Mouse (Mus musculus) lung, embryonic 14.5 days (tissue): Measurements from ENCODE around the gene Disp1. TPM values are rescaled to one million over a fixed set of nuclear protein-coding genes. Genes with fewer than 3 reads are reported as not detected.

Experiments
- ATAC-seq: fragments of 200-750 bp; cut with Nextera tagmentation; 2 replicates; pipeline ENCODE4 v1.8.0; 2017; ENCODE audit warnings: mild to moderate bottlenecking, moderate TSS enrichment, moderate library complexity; ENCODE audit not compliant: insufficient read depth
- DNase-seq: peaks from one replicate; pipeline ENCODE4 v3.0.0-alpha.2; 2015
- H3K27ac ChIP-seq: fragments of 300-500 bp; sonication (generic); 2 replicates; pipeline ENCODE4 v1.5.1; 2014; ENCODE audit warnings: low read depth, mild to moderate bottlenecking, moderate library complexity
- H3K27me3 ChIP-seq: fragments of 300-500 bp; sonication (generic); 2 replicates; pipeline ENCODE4 v1.6.1; 2014; ENCODE audit warnings: low read length, control low read depth; ENCODE audit not compliant: insufficient read depth
- H3K36me3 ChIP-seq: fragments of 300-500 bp; sonication (generic); 2 replicates; pipeline ENCODE4 v1.6.1; 2014; ENCODE audit warnings: control low read depth; ENCODE audit not compliant: insufficient read depth
- H3K4me1 ChIP-seq: fragments of 300-500 bp; sonication (generic); 2 replicates; pipeline ENCODE4 v1.6.1; 2014; ENCODE audit warnings: antibody characterized with exemption, control low read depth; ENCODE audit not compliant: insufficient read depth
- H3K4me2 ChIP-seq: fragments of 300-500 bp; sonication (generic); 2 replicates; pipeline ENCODE4 v1.6.1; 2014; ENCODE audit warnings: mild to moderate bottlenecking
- H3K4me3 ChIP-seq: fragments of 300-500 bp; sonication (generic); 2 replicates; pipeline ENCODE4 v1.5.1; 2014; ENCODE audit warnings: low read depth, low read length
- H3K9ac ChIP-seq: fragments of 300-500 bp; sonication (generic); 2 replicates; pipeline ENCODE4 v1.6.1; 2014
- H3K9me3 ChIP-seq: fragments of 300-500 bp; sonication (generic); 2 replicates; pipeline ENCODE4 v1.6.1; 2016; ENCODE audit warnings: low read depth, low read length, control low read depth
- CTCF ChIP-seq: IDR thresholded peaks from 2 replicates; pipeline ENCODE4 v1.5.1; 2016; ENCODE audit warnings: antibody characterized with exemption, low read depth
- WGBS: fragments of 180-500 bp; shearing (Covaris S2); extraction: QIAGEN DNeasy Blood & Tissue Kit; methylation state at CpG from one replicate; pipeline ENCODE4 v1.1.7; 2014; 5-methylcytosine and 5-hydroxymethylcytosine counted together
- polyA plus RNA-seq: library from polyadenylated mRNA; unstranded; fragments of >200 nt; fragmentation: Nextera tagmentation; extraction: Ambion mirVana; gene quantifications from 2 replicates; pipeline ENCODE4 v1.2.1, GENCODE M21; 2014

Disp1 gene
- polyA plus RNA-seq, 1 experiment from 2014 or later, result 9.1 TPM

DNA sequence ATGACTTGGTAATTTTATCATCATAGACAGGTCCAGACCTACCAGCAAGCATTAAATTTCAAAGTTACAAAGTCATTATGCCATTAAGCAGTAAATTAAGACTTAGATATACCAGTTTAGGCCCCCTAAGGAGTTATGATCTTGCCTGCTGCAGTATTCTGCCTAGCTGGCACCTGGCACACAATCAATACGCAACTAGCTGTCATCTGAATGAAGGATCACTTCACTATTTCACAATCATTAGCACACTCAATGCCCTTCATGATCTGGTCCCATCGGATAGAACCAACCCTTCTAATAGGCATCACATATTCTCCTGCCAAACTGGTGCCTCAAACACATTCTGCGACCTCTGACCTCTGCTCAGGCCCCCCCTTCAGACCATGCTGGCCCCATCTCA is 14.2 kb downstream of the Disp1 start:
- no peak for TF ChIP-seq CTCF

DNA sequence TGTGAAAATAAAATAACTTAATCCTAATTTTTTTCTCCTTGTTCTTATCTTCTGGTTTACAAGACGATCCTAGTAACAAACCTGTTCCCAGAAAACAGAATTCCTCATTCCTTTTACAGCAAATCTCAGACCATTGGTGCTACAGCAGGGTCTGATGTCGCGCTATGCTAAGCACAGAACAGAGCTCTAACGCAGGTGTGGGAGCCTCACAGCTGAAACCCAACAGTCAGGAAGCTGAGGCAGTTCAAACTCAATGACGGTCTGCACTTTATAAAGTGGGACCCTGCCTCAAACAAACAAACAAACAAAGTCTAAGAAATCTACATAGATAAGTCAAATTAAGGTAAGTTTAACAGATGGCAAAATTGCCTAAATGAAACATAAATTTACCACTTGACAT is 20.4 kb downstream of the Disp1 start:
- Histone ChIP-seq H3K9me3 (no peaks in the 10 kb centered on the region), H3K4me1 (no peaks in the 10 kb centered on the region), H3K36me3 (no peaks in the 10 kb centered on the region), H3K27me3 (no peaks in the 10 kb centered on the region), H3K27ac (no peak overlapping the region), H3K9ac (no peak overlapping the region), H3K4me2 (no peak overlapping the region), H3K4me3 (no peak overlapping the region)
- no peak for TF ChIP-seq CTCF
- 82% methylated on average over 5 of the region's 5 CpGs for WGBS
- DNase-seq, result no peak
- no peak for ATAC-seq

More for the DNA sequence above, 14.2 kb downstream of the Disp1 start:
- no peak for DNase-seq
- H3K4me1 ChIP-seq, result no peaks in the 10 kb centered on the region
- no peak for ATAC-seq
- WGBS, result 77% methylated on average over 3 of the region's 3 CpGs
- no peaks in the 10 kb centered on the region for H3K9me3 ChIP-seq
- no peak overlapping the region for H3K27ac ChIP-seq
- H3K36me3 ChIP-seq, result no peaks in the 10 kb centered on the region
- no peak overlapping the region for H3K4me3 ChIP-seq
- H3K4me2 ChIP-seq, result no peak overlapping the region
- H3K9ac ChIP-seq, result no peak overlapping the region
- H3K27me3 ChIP-seq, result no peaks in the 10 kb centered on the region

- H3K36me3 ChIP-seq, result no peaks in the 10 kb centered on the region
- H3K9ac ChIP-seq, result no peak overlapping the region
- WGBS, result 88% methylated on average over 18 of the region's 18 CpGs
- TF ChIP-seq CTCF, result no peak
- DNase-seq (no peak), ATAC-seq (no peak)
- no peak overlapping the region for H3K27ac ChIP-seq
- no peak overlapping the region for H3K4me3 ChIP-seq
- H3K4me2 ChIP-seq, result no peak overlapping the region
- 0 out of 2 replicates have a peak, but pooled peaks cover 4% of the 10 kb centered on the region for H3K4me1 ChIP-seq
- H3K9me3 ChIP-seq, result no peaks in the 10 kb centered on the region
- no peaks in the 10 kb centered on the region for H3K27me3 ChIP-seq
These were observed 26.6 kb downstream of the Disp1 start for GRCm38 (mm10) chr1:183194763-183195162.

- TF ChIP-seq CTCF, result no peak
- H3K4me2 ChIP-seq, result no peak overlapping the region
- H3K9ac ChIP-seq, result no peak overlapping the region
- no peaks in the 10 kb centered on the region for H3K27me3 ChIP-seq
- 0 out of 2 replicates have a peak, but pooled peaks cover 4% of the 10 kb centered on the region for H3K4me1 ChIP-seq
- DNase-seq (peak; percentile 66), ATAC-seq (peak; percentile 38; the same call in 1 of the 2 replicates)
- H3K4me3 ChIP-seq, result no peak overlapping the region
- H3K36me3 ChIP-seq, result no peaks in the 10 kb centered on the region
- WGBS, result 47% methylated on average over 5 of the region's 5 CpGs
- H3K27ac ChIP-seq, result 0 out of 2 replicates have a peak overlapping the region, but pooled peaks have one; percentile 24
- no peaks in the 10 kb centered on the region for H3K9me3 ChIP-seq
These were observed 27.2 kb downstream of the Disp1 start for GRCm38 (mm10) chr1:183194151-183194550.

DNA sequence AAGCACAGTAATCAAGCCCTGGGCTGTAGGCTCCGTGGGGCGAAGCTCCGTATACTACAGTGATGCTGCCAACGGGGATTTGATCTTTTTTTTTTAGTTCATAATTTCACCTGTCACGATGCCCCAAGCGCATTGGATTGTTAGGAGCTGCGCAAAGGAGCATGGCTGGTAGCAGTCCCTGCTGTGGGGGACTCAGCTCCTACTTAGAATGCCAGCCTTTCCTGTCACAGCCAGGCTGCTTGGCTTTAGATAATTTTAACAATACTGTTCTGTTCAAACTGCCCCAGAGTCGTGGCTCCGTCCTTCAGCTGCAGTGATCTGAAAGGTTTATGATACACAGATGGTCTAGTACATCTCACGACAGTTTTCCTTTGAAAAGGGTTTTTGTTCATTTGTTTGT is 29.9 kb downstream of the Disp1 start:
- 81% methylated on average over 10 of the region's 10 CpGs for WGBS
- H3K4me2 ChIP-seq, result no peak overlapping the region
- DNase-seq, result no peak
- H3K4me3 ChIP-seq, result no peak overlapping the region
- H3K4me1 ChIP-seq, result 0 out of 2 replicates have a peak, but pooled peaks cover 4% of the 10 kb centered on the region
- ATAC-seq, result no peak
- no peaks in the 10 kb centered on the region for H3K27me3 ChIP-seq
- no peak overlapping the region for H3K27ac ChIP-seq
- H3K9ac ChIP-seq, result no peak overlapping the region
- H3K36me3 ChIP-seq, result no peaks in the 10 kb centered on the region
- no peak for TF ChIP-seq CTCF
- H3K9me3 ChIP-seq, result no peaks in the 10 kb centered on the region

- no peak for TF ChIP-seq CTCF
- H3K9me3 ChIP-seq, result no peaks in the 10 kb centered on the region
- WGBS, result 37% methylated on average over 9 of the region's 9 CpGs
- no peak overlapping the region for H3K4me2 ChIP-seq
- H3K9ac ChIP-seq, result no peak overlapping the region
- H3K4me1 ChIP-seq, result 0 out of 2 replicates have a peak, but pooled peaks cover 4% of the 10 kb centered on the region
- DNase-seq (peak; percentile 37), ATAC-seq (no peak)
- no peaks in the 10 kb centered on the region for H3K36me3 ChIP-seq
- no peaks in the 10 kb centered on the region for H3K27me3 ChIP-seq
- H3K4me3 ChIP-seq, result no peak overlapping the region
- H3K27ac ChIP-seq, result no peak overlapping the region
These were observed 30.9 kb downstream of the Disp1 start for GRCm38 (mm10) chr1:183190456-183190855.

- DNase-seq, result no peak
- Histone ChIP-seq H3K27me3 (no peaks in the 10 kb centered on the region), H3K4me2 (no peak overlapping the region), H3K4me3 (no peak overlapping the region), H3K9me3 (no peaks in the 10 kb centered on the region), H3K27ac (no peak overlapping the region), H3K4me1 (0 out of 2 replicates have a peak, but pooled peaks cover 4% of the 10 kb centered on the region), H3K36me3 (no peaks in the 10 kb centered on the region), H3K9ac (no peak overlapping the region)
- no peak for ATAC-seq
- TF ChIP-seq CTCF, result no peak
- WGBS, result 65% methylated on average over 10 of the region's 10 CpGs
These were observed 32.2 kb downstream of the Disp1 start for GRCm38 (mm10) chr1:183189014-183189662.
